Mouse (Mus musculus) hindbrain, postnatal 0 days (tissue): Measurements from ENCODE around the gene Entpd7. TPM values are rescaled to one million over a fixed set of nuclear protein-coding genes. Genes with fewer than 3 reads are reported as not detected.

ENCODE experiments used
- ATAC-seq: fragments of 200-750 bp; cut with Nextera tagmentation; 2 replicates; pipeline ENCODE4 v1.8.0; 2017; ENCODE audit warnings: mild to moderate bottlenecking, moderate TSS enrichment, moderate library complexity
- DNase-seq: peaks from one replicate; pipeline ENCODE4 v3.0.0-alpha.2; 2015; ENCODE audit warnings: low spot score
- H3K27ac ChIP-seq: fragments of 300-500 bp; sonication (generic); 2 replicates; pipeline ENCODE4 v1.5.1; 2014; ENCODE audit warnings: mild to moderate bottlenecking
- H3K27me3 ChIP-seq: fragments of 300-500 bp; sonication (generic); 2 replicates; pipeline ENCODE4 v1.6.1; 2014; ENCODE audit warnings: low read length, mixed read lengths; ENCODE audit not compliant: insufficient read depth
- H3K36me3 ChIP-seq: fragments of 300-500 bp; sonication (generic); 2 replicates; pipeline ENCODE4 v1.6.1; 2014; ENCODE audit warnings: low read length, mixed read lengths; ENCODE audit not compliant: insufficient read depth
- H3K4me1 ChIP-seq: fragments of 300-500 bp; sonication (generic); 2 replicates; pipeline ENCODE4 v1.6.1; 2014; ENCODE audit warnings: antibody characterized with exemption, low read length, mixed read lengths; ENCODE audit not compliant: insufficient read depth
- H3K4me2 ChIP-seq: fragments of 300-500 bp; sonication (generic); 2 replicates; pipeline ENCODE4 v1.6.1; 2014; ENCODE audit warnings: low read depth, mild to moderate bottlenecking, low read length, moderate library complexity, mixed read lengths
- H3K4me3 ChIP-seq: fragments of 300-500 bp; sonication (generic); 2 replicates; pipeline ENCODE4 v1.5.1; 2014; ENCODE audit warnings: low read length
- H3K9ac ChIP-seq: fragments of 300-500 bp; sonication (generic); replicated peaks from 2 replicates; pipeline ENCODE4 v1.6.1; 2014; ENCODE audit warnings: mild to moderate bottlenecking, low read length, moderate library complexity, mixed read lengths
- H3K9me3 ChIP-seq: fragments of 300-500 bp; sonication (generic); 2 replicates; pipeline ENCODE4 v1.6.1; 2016; ENCODE audit warnings: low read length, mixed read lengths
- CTCF ChIP-seq: IDR thresholded peaks from 2 replicates; pipeline ENCODE4 v1.5.1; 2016; ENCODE audit warnings: antibody characterized with exemption, control low read depth, low read depth
- WGBS: fragments of 180-500 bp; shearing (Covaris S2); extraction: QIAGEN DNeasy Blood & Tissue Kit; methylation state at CpG from one replicate; pipeline ENCODE4 v1.1.7; 2014; 5-methylcytosine and 5-hydroxymethylcytosine counted together
- polyA plus RNA-seq: library from polyadenylated mRNA; unstranded; fragments of >200 nt; fragmentation: Nextera tagmentation; extraction: Ambion mirVana; gene quantifications from 2 replicates; pipeline ENCODE4 v1.2.1, GENCODE M21; 2015
- total RNA-seq: library from RNA; depleted of rRNA; stranded (reverse); fragments of >200 nt; gene quantifications from 2 replicates; pipeline ENCODE4 v1.2.3, GENCODE M21; 2014; rRNA removed

Gene Entpd7
- total RNA-seq (6.1 and 7.9 TPM in 2 replicates), polyA plus RNA-seq (7.2 and 8.7 TPM in 2 replicates)

DNA sequence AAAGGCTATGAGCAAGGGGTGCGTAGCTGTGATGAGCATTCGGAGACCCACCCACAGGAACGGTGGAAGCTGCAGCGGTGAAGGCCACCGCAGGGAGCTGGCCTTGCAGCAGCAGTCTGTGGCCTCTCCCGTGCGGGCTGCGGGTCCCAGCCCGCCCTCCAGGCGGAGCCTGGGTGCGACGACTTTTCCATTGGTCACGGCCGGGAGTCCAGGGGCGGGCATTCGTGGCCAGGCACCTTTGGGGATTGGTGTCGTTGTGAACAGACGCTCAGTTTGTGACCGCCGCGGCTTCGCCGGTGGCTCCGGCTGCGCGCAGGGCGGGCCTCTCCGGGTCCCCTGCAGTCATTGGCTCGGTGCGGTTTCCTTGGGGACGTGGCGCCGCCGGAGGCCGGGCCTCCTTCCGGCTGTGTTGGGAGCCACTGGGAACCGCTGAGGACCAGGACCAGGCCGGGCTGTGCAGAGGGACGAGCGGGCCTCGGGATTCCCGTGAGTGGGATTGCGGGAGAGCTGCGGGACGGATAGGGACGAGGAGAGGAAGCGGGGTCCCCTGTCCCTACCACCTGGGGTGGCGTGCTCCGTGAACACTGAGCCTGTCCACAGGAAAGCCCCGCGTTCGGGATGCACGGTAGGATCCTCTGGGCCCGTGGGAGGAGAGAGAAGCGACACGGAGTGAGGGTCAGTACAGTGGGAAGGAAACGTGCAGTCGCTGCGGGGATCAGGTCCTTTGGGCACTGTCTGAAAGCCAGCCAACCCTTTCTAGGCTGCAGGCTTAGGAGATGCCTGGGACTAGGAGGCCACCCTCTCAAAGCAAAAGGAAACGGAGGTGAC is at the start of gene Entpd7:
Gene Entpd7 (plus strand): TSS at position 254 of the 828 bp plus-strand sequence.
- peak; percentile 97 for ATAC-seq
- under 1% methylated on average over 60 of the region's 60 CpGs for WGBS
- Histone ChIP-seq H3K4me2 (peak within 1 kb of the TSS; percentile 89), H3K9me3 (no peaks in the 10 kb centered on the region), H3K27ac (peak within 1 kb of the TSS; percentile 85), H3K36me3 (no peaks in the 10 kb centered on the region), H3K27me3 (no peaks in the 10 kb centered on the region), H3K4me1 (no peaks in the 10 kb centered on the region), H3K9ac (peak within 1 kb of the TSS; percentile 88), H3K4me3 (peak within 1 kb of the TSS; percentile 86)
- DNase-seq: peak; percentile 97
- peak; percentile 66 for TF ChIP-seq CTCF

DNA sequence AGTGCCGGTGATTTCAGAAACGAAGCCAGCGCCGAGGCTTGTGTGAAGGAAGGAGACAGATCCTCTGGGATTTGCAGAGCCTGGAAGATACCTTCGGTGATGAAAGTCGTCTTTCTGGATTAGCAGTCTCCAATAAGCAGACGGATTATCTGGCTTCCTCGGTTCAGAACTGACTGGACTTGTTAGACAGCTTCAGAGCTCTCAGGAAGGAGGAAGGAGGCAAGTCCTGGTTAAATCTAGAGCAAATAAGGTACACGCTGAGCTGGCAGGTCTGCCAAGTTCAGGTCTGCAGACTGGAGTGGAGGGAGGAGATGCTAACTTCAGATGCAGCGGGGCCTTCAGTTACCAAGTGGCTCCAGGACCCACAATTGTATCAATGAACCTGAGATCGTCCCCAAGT is 47.6 kb upstream of the Entpd7 start:
- 80% methylated on average over 11 of the region's 11 CpGs for WGBS
- Histone ChIP-seq H3K9ac (no peak overlapping the region), H3K27ac (no peak overlapping the region), H3K9me3 (no peaks in the 10 kb centered on the region), H3K4me1 (no peaks in the 10 kb centered on the region), H3K27me3 (no peaks in the 10 kb centered on the region), H3K4me2 (no peak overlapping the region), H3K4me3 (no peak overlapping the region), H3K36me3 (no peaks in the 10 kb centered on the region)
- DNase-seq (no peak), ATAC-seq (no peak)
- TF ChIP-seq CTCF: no peak

DNA sequence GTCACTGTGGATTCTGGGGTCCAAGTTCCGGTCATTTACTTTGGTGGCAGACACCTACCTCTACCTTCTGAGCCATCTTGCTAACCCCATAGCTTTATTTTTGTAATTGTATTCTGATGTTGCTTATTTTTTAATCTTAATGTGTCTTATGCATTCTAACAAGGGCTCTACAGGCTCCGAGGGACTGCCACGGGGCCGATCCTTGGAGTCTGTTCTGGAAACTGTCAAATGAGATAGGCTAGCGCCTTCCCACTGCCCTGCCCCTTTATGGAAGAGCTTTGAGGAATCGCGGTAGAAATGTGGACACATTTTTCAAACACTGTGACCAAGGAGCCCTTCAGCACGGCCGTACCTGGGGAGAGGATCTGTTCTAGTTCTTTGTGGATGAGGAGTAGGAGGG is 46.6 kb upstream of the Entpd7 start:
- DNase-seq (no peak), ATAC-seq (no peak)
- WGBS: 88% methylated on average over 9 of the region's 9 CpGs
- no peak overlapping the region for H3K4me3 ChIP-seq
- H3K9me3 ChIP-seq: no peaks in the 10 kb centered on the region
- no peaks in the 10 kb centered on the region for H3K27me3 ChIP-seq
- no peak for TF ChIP-seq CTCF
- no peak overlapping the region for H3K27ac ChIP-seq
- H3K9ac ChIP-seq: no peak overlapping the region
- no peaks in the 10 kb centered on the region for H3K4me1 ChIP-seq
- H3K4me2 ChIP-seq: no peak overlapping the region
- H3K36me3 ChIP-seq: no peaks in the 10 kb centered on the region

DNA sequence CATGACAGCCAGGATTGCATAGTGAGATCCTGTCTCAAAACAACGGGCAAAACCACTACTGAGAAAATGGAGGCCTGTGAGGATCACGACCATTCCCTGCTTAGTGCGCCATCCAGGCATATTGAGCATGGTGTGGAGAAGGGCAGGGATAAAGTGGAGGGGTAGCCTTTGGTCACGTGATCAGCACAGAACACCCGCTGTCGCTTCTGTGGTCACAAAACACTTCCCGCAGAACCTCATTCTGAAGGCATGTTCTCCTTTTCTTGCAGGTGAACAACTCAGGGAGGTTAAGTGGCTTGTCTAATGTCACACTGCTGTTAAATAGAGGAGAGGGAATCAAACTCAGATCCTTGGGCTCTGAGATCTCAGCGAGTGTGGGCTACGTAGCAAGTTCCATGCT is 44.0 kb upstream of the Entpd7 start:
- H3K4me2 ChIP-seq: no peak overlapping the region
- H3K4me1 ChIP-seq: no peaks in the 10 kb centered on the region
- H3K27ac ChIP-seq: no peak overlapping the region
- WGBS: 93% methylated on average over 9 of the region's 9 CpGs
- ATAC-seq: no peak
- H3K27me3 ChIP-seq: no peaks in the 10 kb centered on the region
- DNase-seq: no peak
- H3K36me3 ChIP-seq: no peaks in the 10 kb centered on the region
- H3K9me3 ChIP-seq: no peaks in the 10 kb centered on the region
- no peak overlapping the region for H3K4me3 ChIP-seq
- no peak overlapping the region for H3K9ac ChIP-seq
- no peak for TF ChIP-seq CTCF

DNA sequence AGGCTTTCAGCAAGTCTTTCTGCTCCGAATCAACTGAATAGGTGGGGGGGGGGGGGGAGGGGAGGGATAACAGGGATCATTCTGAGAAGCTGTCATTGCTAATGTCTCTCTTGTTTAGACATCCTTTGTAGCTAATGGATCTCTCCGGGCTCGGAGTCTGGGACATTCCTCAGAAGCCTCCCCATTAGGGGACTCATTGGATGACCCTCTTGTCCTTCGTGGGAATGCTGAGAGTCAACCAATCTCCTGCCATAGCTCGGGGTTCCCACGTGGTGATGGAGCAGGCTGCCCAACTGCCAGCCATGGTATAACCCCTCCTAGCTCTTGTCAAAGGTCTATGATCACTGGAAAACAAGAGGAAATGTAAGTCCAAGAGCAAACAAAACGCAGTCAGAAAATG is 42.6 kb upstream of the Entpd7 start:
- DNase-seq: no peak
- no peak for TF ChIP-seq CTCF
- Histone ChIP-seq H3K4me3 (no peak overlapping the region), H3K9ac (no peak overlapping the region), H3K4me2 (no peak overlapping the region), H3K9me3 (no peaks in the 10 kb centered on the region), H3K36me3 (no peaks in the 10 kb centered on the region), H3K4me1 (no peaks in the 10 kb centered on the region), H3K27me3 (no peaks in the 10 kb centered on the region), H3K27ac (no peak overlapping the region)
- no peak for ATAC-seq
- 57% methylated on average over 7 of the region's 7 CpGs for WGBS

DNA sequence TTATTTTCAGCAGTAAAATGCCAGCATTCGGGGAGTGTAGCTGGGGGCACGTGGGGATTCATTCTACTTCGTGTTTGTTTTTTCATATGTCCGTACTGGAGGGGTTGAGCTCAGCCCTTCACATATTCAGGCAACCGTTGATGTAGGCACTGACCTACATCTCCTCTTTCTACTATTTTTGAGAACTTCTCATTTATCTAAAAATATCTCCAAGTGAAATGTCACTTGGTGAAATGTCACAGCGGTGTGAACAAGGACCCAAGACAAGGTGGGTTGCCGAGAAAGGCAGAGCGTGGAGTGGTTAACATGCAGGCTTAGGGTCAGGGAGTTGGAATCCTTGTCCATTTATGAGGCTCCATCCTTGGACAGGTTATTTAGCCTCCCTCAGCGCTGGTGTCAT is 42.2 kb upstream of the Entpd7 start:
- H3K9ac ChIP-seq: no peak overlapping the region
- TF ChIP-seq CTCF: no peak
- no peak overlapping the region for H3K27ac ChIP-seq
- no peaks in the 10 kb centered on the region for H3K4me1 ChIP-seq
- DNase-seq (no peak), ATAC-seq (no peak)
- H3K9me3 ChIP-seq: no peaks in the 10 kb centered on the region
- H3K4me2 ChIP-seq: no peak overlapping the region
- H3K27me3 ChIP-seq: no peaks in the 10 kb centered on the region
- no peaks in the 10 kb centered on the region for H3K36me3 ChIP-seq
- 87% methylated on average over 9 of the region's 9 CpGs for WGBS
- H3K4me3 ChIP-seq: no peak overlapping the region

DNA sequence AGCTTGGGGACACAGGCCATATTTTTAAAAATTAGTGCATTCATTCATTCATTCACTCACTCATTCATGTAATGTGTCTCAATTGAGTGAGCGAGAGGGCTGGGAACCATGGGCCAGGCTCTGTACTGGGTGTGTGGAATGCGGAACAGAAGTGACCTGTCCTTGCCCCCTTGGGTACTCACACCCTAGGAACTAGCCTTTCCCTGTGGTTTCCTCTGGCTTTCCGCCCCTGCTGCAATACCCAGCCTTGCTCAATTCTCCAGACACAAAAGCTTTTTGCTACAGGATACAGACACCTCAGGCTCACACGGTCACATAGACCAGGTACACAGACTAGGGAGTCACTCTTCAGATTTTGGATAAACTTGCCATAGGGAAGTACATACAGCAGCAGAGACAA is 41.1 kb upstream of the Entpd7 start:
- no peaks in the 10 kb centered on the region for H3K36me3 ChIP-seq
- ATAC-seq: no peak
- H3K4me3 ChIP-seq: no peak overlapping the region
- DNase-seq: no peak
- no peak overlapping the region for H3K27ac ChIP-seq
- no peak for TF ChIP-seq CTCF
- 95% methylated on average over 4 of the region's 4 CpGs for WGBS
- no peaks in the 10 kb centered on the region for H3K27me3 ChIP-seq
- no peaks in the 10 kb centered on the region for H3K9me3 ChIP-seq
- no peaks in the 10 kb centered on the region for H3K4me1 ChIP-seq
- no peak overlapping the region for H3K4me2 ChIP-seq
- no peak overlapping the region for H3K9ac ChIP-seq
